Mouse (Mus musculus) erythroblast, embryonic 14.5 days (primary cell): ENCODE measurements around the gene A530016L24Rik. TPM values are rescaled to one million over a fixed set of nuclear protein-coding genes. Genes with fewer than 3 reads are reported as not detected.

Experiments
- H3K27me3 ChIP-seq: 2 replicates; pipeline ENCODE4 v1.6.1; 2012; ENCODE audit warnings: inconsistent platforms; ENCODE audit not compliant: control insufficient read depth
- H3K36me3 ChIP-seq: 2 replicates; pipeline ENCODE4 v1.6.1; 2012; ENCODE audit warnings: mild to moderate bottlenecking, inconsistent platforms; ENCODE audit not compliant: control insufficient read depth
- H3K4me1 ChIP-seq: 2 replicates; pipeline ENCODE4 v1.6.1; 2012; ENCODE audit warnings: inconsistent platforms; ENCODE audit not compliant: control insufficient read depth
- H3K4me3 ChIP-seq: replicated peaks from 2 replicates; pipeline ENCODE3; 2012; ENCODE audit warnings: moderate library complexity, mild to moderate bottlenecking, inconsistent platforms
- H3K9me3 ChIP-seq: 2 replicates; pipeline ENCODE4 v1.6.1; 2012; ENCODE audit warnings: low read length, inconsistent platforms, mixed read lengths; ENCODE audit not compliant: control insufficient read depth
- GATA1 ChIP-seq: IDR thresholded peaks from 2 replicates; pipeline ENCODE4 v1.6.1; 2012; ENCODE audit warnings: low read length, inconsistent platforms, mixed read lengths
- TAL1 ChIP-seq: IDR thresholded peaks from 3 replicates; pipeline ENCODE4 v1.6.1; 2012; ENCODE audit warnings: low read length, inconsistent platforms, mixed read lengths
- polyA plus RNA-seq: library from polyadenylated mRNA; stranded (reverse); fragments of >175 nt; gene quantifications from 2 replicates; pipeline ENCODE4 v1.2.3, GENCODE M21; 2012

A530016L24Rik gene
- polyA plus RNA-seq, result 0.01 TPM in 1 of 2 replicates, not detected in the other

DNA sequence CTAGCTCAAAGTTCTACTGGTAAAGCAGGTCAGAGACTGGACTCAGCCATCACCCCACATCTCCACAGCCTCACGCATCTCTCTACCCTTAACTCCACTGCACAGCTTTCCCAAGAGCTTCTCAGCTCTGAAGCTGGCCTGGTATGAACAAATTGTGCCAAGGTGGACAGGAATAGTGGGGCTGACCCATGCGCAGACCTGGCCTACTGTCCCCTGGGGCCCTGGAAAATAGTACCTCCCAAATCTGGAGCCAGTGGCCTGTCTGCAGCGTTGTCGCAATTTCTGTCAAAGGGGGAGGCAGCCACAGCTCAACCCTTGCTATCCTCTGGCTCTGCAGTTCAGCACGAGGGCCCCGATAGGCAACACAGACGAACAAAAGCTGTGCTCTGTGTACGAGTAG is at the start of gene A530016L24Rik:
TSS of gene A530016L24Rik (plus strand) at position 315 of the 400 bp plus-strand sequence.
- Histone ChIP-seq H3K4me3 (no peak within 1 kb of the TSS), H3K4me1 (no peaks in the 10 kb centered on the region)
- TF ChIP-seq TAL1 (no peak), GATA1 (no peak)

DNA sequence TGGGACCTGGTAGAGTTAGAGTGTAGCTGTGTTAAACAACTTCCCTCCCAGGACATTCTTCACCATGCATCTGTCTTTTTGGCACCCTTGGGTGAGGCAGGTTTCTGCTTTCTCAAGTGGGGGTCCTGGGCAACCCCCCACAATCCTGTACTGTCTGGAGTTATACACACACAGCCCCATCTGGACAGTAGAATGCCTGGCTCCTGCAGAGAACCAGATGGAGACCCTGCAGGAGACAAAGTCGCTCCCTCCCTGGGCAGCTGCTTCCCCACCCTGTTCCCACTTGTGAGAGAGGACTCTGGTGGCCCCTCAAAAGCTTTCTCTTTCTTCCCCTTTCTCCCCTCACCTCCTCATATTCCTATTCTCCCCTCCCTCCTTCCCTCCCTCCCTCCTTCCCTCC is 49.3 kb upstream of the A530016L24Rik start:
- TF ChIP-seq TAL1 (no peak), GATA1 (no peak)
- Histone ChIP-seq H3K9me3 (peaks cover 7% of the 10 kb centered on the region; the same call in 1 of the 2 replicates), H3K4me1 (no peaks in the 10 kb centered on the region), H3K36me3 (no peaks in the 10 kb centered on the region), H3K4me3 (no peak overlapping the region), H3K27me3 (no peaks in the 10 kb centered on the region)

More for the DNA sequence above, at the start of gene A530016L24Rik:
- Histone ChIP-seq H3K27me3 (no peaks in the 10 kb centered on the region), H3K9me3 (no peaks in the 10 kb centered on the region), H3K36me3 (no peaks in the 10 kb centered on the region)

DNA sequence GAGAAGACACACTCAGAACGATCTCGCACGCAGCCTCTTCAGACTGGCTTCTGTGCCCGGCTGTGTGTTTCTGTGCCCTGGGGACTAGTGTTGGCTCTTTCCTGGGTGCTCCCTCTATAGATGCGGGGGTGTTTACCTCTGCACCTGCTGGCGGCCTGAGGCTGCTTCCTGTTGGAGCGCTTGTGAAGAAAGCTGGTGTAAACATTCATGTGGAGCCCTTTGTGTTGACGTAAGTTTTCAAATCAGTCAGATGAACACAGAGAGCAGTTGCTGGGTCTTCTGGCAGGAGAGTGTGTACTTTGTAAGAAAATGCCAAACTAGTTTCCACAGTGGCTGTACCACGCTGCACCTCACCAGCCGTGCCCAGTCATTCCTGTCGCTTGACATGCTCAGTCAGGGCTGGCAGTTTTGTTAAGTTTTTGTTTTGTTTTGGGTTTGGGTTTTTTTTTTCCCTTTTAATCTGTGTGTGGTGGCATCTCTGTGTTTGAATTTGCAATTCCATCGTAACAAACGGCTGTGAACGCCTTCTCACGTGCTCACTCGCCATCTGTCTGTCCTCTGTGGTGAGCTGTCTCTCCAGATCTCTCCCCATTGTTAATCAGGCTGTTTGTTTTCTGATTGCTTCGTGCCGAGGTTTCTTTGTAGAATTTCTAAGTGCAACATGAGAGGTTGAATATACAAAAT is 40.0 kb upstream of the A530016L24Rik start:
- Histone ChIP-seq H3K4me1 (no peaks in the 10 kb centered on the region), H3K36me3 (no peaks in the 10 kb centered on the region), H3K9me3 (peaks cover 10% of the 10 kb centered on the region), H3K4me3 (no peak overlapping the region), H3K27me3 (no peaks in the 10 kb centered on the region)
- TF ChIP-seq GATA1 (no peak), TAL1 (no peak)

DNA sequence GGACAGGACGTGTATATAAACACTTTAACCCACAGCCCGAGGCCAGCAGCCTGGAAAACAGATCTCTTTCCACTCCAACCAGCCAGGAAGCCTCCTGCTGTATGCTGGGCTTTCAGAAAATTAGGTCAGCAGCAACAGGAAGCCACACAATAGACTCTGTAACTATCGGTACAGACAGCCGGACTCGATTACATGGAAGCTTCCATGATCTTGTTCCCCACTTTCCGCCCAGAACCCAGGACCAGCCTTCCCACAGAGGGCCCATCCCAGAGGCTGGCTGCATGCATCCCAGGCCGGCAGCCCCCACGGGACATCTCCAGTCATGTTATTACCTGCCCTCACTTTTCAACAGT is 39.4 kb upstream of the A530016L24Rik start:
- H3K4me3 ChIP-seq, result no peak overlapping the region
- H3K36me3 ChIP-seq, result no peaks in the 10 kb centered on the region
- TF ChIP-seq GATA1, result no peak
- TF ChIP-seq TAL1, result no peak
- H3K9me3 ChIP-seq, result peaks cover 6% of the 10 kb centered on the region
- no peaks in the 10 kb centered on the region for H3K4me1 ChIP-seq
- H3K27me3 ChIP-seq, result no peaks in the 10 kb centered on the region

DNA sequence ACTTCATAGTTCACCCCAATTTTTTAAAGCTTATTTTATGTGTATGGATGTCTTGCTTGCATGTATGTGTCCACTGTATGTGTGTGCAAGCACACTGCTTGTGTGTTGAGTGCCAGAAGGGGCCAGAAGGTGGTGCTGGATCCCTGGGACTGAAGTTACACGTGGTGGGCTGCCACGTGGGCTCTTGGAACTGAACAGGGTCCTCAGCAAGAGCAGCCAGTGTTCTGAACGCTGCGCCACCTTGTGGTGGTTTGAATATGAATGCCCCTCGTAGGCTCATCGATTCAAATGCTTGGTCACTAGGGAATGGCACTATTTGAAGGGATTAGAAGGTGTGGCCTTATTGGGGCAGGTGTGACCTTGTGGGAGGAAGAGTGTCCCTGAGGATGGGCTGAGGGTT is 38.4 kb upstream of the A530016L24Rik start:
- no peak for TF ChIP-seq TAL1
- TF ChIP-seq GATA1, result no peak
- Histone ChIP-seq H3K4me1 (no peaks in the 10 kb centered on the region), H3K9me3 (peaks cover 6% of the 10 kb centered on the region), H3K27me3 (no peaks in the 10 kb centered on the region), H3K4me3 (no peak overlapping the region), H3K36me3 (no peaks in the 10 kb centered on the region)

DNA sequence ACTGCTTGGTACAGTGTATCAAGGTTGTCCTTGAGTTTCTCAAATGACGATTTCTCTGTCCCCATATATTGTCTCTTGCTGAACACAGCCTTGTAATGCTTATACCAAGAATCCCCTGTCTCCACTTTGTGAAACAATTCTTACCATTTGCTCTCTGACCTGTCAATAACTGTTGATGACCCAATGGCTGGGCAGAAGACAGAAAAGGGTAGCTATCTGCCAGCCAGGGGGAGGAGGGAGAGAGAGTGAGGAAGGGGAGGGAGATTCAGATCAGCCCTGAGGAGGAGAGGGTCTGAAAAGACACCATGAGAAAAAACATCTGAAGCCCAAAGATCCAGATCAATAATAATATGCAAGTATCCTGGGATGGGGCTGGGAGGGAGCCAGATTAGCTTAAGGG is 37.9 kb upstream of the A530016L24Rik start:
- no peaks in the 10 kb centered on the region for H3K36me3 ChIP-seq
- no peaks in the 10 kb centered on the region for H3K4me1 ChIP-seq
- no peak overlapping the region for H3K4me3 ChIP-seq
- H3K9me3 ChIP-seq, result peaks cover 6% of the 10 kb centered on the region
- TF ChIP-seq TAL1, result no peak
- no peak for TF ChIP-seq GATA1
- H3K27me3 ChIP-seq, result no peaks in the 10 kb centered on the region

DNA sequence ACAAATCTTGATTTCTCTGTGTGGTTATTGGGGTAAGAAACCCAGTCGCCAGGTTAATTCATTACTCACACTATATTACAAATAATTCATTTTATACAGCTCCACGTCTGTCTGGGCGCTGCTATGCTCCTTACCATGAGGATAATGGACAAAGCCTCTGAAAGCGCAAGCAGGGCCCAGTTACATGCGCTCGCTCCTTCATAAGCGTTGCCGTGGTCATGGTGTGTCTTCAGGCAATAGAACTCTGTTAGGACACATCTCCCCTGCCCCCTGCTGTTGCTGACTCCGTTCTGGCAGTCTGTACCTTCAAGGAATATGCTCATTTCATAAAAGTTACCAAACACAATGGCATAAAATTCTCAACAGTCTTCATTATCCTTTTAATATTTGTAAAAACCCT is 37.4 kb upstream of the A530016L24Rik start:
- Histone ChIP-seq H3K9me3 (peaks cover 6% of the 10 kb centered on the region), H3K4me3 (no peak overlapping the region), H3K36me3 (no peaks in the 10 kb centered on the region), H3K4me1 (no peaks in the 10 kb centered on the region), H3K27me3 (no peaks in the 10 kb centered on the region)
- no peak for TF ChIP-seq TAL1
- TF ChIP-seq GATA1, result no peak

DNA sequence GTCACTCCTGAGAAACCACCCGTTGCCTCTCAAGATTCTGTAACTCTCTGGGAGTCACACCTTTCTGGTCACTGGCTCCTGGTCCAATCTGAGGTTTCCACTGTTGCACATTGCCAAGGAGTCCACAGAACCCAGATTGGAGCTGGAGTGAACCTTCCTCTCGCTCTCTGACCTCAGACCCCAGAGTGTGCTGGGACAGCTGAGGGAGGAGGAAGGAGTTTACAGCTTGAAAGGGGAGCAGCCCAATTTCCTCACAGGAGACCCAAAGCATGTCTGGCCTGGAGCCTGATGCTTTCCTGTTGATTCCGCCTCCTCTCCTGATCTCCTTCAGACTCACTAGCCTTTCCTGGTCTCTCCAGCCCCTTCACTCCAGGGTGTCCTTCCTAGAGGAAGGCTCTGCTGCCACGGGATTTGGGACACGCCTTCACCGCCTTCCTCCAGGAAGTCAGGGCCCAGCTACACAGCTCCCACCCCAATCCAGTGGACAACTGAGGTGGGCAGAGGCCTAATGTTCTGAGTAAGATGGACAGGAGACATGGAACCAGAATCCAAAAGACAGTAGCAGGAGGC is 33.0 kb upstream of the A530016L24Rik start:
- TF ChIP-seq TAL1 (no peak), GATA1 (no peak)
- no peaks in the 10 kb centered on the region for H3K27me3 ChIP-seq
- H3K9me3 ChIP-seq, result no peaks in the 10 kb centered on the region
- H3K4me1 ChIP-seq, result no peaks in the 10 kb centered on the region
- no peak overlapping the region for H3K4me3 ChIP-seq
- no peaks in the 10 kb centered on the region for H3K36me3 ChIP-seq

DNA sequence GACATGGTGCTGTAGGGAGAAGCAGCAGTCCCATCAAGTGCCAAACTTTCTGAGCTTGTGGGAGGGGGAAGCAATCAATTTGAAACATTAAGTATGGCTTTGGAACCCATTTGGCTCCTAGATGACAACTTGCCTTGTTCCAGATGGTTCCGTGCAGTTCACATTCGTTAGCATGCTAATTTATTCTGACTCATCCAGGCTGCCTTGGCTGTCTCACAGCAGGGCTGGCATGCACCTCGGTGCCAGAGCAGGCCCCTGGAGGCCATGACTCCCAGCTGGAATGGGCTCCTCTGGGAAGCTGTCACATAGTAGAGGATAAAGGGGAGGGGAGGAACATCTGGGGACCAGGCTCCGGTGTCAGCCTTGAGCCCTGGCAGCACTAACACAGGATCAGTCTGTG is 31.4 kb upstream of the A530016L24Rik start:
- no peaks in the 10 kb centered on the region for H3K4me1 ChIP-seq
- no peak for TF ChIP-seq GATA1
- TF ChIP-seq TAL1, result no peak
- no peaks in the 10 kb centered on the region for H3K27me3 ChIP-seq
- no peaks in the 10 kb centered on the region for H3K36me3 ChIP-seq
- H3K9me3 ChIP-seq, result no peaks in the 10 kb centered on the region
- H3K4me3 ChIP-seq, result no peak overlapping the region
